Mouse (Mus musculus) liver, adult (tissue): ENCODE measurements at regions not wholly inside any gene's neighbourhood (a gene's known extent, or its start where the extent isn't known, plus 50 kb on each side); places are given as distances from the start of the nearest gene placed in this dataset.

Experiments
- GATA4 ChIP-seq: IDR thresholded peaks from 2 replicates; pipeline ENCODE4 v1.6.1; 2014; ENCODE audit warnings: mild to moderate bottlenecking, low read length; ENCODE audit not compliant: insufficient replicate concordance

DNA sequence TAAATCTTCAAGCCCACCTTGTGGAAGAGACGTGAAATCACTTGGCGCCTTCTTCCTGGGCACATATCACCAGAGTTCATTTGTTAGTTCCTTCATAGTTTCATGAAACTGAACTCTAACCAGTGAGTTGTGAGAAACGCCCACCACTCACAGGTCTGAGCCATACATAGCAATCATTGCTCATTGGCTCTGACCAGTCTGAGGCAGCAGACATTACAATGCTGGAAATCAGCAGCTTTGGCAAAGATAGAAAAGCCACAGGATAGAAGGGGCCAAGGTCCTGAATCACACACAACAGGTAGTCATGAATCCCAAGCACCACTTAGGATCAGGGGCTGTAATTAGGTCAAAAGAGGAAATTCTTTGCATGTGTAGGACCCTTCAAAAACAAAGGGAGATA, 85.9 kb downstream of the Kctd12 start:
- no peak for TF ChIP-seq GATA4

DNA sequence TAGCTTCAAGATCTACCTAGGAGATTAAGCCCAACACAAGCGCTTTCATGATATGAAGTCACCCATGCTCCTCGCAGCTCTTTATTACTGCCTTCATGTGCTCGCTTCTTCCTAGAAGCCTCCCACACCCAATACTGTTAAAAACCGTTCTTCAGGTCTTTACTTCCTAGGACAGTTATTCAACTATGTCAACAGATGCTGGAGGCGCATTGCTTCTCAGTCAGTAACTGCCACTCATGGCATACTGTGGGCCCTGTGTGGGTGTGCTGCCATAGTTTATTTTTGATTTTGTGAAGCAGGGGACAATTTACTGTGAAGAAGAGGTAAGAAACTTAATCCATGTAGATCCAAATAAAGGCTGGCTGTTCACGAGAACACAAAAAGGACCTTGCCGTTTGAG, 89.2 kb downstream of the Kctd12 start:
- TF ChIP-seq GATA4: no peak

DNA sequence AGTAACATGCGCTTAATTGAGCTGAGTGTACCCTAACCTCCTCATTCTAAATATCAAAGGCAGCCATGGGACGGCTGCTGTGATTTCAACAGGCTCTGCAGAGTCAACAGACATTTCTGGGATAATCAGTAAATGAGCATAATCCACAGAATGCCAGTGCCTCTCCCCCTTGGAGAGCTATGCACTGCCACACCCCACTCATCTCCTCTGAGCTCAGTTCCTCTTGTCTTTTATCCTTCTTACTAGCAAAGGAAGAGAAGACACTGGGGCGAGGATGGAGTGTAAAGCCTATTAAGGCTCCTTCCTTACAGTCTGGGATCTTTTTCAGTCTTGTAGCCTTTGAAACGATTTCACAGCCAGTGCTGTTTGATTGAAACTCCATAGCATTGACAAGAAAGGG, 90.9 kb downstream of the Kctd12 start:
- TF ChIP-seq GATA4: no peak

DNA sequence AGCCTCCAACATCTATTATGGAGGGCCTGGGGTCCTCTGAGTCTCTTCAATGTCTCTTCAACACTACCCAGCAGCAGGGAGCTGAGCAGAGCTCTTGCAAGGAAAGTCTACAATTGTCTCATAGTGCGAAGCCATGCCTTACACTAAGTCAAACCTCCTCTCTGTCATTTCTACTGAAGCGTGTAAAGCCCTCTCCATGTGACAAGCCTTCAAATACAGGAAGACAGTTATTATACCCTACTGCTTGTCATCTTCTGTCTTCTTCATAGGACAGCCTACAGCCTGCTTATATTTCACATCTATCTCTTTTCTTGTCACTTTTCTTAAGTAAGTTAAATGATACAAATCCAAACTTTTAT, 97.2 kb downstream of the Kctd12 start:
- no peak for TF ChIP-seq GATA4

DNA sequence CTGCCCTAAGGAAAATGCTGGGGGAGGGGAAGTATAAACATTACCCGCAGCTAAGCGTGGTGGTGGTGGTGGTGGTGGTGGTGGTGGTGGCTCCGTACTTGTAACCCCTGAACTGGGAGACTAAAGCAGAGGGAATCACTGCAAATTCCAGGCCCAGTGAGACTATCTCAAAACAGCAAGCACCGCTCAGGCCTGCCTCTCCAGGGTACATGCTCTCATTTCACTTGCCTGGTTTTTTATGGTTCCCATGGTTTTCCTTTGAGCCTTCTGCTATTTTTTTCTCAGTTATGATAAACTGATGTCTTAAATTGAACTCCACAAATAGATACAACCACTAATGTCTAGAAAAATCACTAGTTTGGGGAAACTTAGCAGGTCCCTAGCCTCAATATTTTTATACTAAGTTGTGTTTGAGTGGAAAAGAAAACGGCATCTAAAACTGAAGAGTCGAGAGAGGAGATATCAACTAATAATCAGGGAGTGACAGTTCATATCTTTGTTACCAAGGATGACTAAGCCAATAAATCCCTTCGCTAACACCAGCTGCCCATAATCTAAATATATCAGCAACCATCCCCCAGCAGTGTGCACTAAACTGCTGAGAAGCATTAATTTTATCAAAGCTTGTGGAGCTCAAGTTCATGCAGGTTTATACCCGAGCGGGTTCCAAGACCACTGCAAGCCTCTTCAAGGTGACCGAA, 97.7 kb downstream of the Kctd12 start:
- TF ChIP-seq GATA4: no peak

DNA sequence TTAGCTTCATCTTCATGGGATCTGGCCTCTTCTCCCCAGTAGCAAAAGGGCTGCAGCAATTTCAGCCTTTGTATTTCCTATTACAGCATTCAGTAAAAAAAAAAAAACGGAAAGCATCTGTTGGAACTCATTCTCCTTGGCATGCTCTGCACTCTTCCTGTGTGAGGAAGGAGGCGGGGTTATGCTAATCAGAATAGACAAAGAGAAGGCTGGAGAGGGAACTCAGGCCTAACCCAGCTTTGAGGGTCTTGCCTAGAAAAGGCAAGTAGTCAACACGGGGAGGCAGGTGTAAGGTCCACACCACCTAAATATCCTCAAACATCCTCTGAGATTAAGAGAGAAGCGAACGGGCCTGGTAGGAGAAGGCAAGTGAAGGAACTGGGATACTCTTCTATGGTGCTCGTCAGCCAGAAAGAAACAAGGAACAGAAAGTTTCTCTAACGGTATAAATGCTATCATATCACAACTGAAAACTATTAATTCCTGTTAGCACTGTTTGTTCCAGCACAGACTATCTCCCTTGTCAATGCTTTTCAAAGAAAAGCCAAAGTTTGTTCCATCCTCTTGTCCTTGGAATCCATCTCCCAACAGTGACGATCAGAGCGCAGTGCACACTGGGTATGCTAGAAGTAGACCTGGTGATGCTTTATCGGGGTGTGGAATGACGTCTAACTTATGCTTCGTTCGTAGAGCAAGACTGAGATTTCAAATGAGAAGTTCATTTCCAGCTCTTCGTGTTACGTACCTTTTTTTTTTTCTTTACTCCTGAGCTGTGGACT, 98.9 kb downstream of the Kctd12 start:
- TF ChIP-seq GATA4: no peak

DNA sequence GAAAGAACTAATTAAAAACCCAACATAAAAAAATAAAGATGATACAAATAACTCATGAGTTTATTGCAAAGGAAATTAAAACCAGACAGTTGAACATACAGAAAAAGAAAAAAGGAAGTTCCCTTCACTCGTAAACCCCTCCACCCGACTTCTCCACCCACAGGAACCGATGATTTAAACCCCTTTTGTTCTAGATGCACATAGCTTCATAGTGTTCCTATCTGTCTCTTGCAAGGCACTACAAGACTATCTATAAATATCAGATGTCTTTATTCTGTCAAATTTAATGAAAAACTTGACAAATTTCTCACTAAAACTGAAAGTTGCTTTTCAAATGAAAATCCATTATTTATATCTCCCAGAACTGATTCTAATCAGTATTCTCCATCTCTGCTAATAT, 100.2 kb downstream of the Kctd12 start:
- no peak for TF ChIP-seq GATA4

DNA sequence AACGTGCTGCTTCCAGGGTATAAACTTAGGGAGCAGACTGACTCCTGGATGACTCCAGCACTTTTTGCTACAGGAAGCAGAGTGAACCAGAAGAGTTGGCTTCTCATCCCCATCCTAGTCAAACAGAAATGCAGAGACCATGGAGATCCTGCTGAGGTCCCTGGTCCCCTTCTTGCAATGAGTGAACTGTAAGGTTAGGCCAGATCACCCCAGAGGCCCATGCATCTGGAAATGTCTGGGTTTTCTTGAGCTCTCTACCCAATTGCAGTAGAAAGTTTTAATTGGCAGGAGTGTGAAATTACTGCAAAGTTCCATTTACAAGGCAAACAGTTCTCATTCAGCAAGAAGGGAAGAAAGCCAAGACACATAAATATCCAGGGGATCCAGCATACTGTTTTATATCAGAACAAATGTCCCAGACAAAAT, 101.8 kb downstream of the Kctd12 start:
- no peak for TF ChIP-seq GATA4

DNA sequence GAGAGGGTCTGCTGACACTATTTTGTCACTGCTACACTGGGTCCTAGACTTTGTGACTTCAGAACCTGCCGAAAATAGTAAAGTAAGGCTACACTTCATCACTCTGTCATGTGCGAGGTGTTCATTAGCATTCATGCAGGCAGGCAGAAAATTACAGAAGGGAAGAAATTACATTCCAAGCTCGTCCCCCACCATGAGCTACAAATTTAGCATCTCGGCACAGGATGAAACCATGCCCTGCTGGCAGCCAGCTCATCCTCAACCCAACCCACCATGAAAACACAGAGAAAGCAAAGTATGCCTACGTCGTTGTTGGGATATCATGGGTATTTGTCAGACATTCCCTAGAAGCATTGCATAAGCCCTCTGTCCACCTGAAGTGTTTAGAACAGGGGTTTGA, 103.9 kb downstream of the Kctd12 start:
- no peak for TF ChIP-seq GATA4

DNA sequence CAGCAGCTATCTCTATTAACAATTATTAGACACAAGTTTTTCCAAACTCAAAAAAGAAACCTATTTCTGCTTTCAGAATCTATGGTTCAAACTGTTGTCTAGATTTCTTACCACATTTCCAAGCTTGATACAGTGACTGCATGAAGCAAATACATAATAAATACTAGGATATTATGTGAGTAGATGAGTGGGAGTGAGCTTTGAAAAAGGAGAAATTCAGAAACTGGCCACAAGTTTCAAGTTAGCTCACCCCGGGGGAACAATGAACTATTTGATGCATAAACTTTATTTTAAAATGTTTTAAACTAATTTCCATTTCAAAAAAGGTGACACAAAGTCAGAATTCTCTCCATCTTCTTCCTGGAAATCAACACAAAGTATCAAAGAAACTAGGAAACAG, 114.3 kb downstream of the Kctd12 start:
- no peak for TF ChIP-seq GATA4

DNA sequence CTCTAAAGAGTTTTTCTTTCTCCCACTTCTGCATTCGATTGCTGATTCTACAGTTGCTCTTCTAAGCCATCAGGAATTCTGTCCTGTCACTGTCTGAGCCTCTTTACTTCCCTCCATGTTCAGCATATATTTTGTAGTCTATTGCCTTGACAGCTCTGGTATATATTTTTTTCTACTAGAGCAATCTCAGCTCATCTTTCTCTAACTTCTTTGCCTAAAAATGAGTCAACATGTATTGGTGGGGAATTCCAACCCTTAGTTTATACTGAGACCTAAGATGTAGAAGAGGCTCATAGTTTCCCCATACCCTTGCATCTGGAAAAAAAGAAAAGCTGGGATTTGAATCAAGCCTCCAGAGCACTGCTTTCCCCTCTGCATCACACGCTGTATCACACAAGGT, 114.7 kb downstream of the Kctd12 start:
- TF ChIP-seq GATA4: no peak

DNA sequence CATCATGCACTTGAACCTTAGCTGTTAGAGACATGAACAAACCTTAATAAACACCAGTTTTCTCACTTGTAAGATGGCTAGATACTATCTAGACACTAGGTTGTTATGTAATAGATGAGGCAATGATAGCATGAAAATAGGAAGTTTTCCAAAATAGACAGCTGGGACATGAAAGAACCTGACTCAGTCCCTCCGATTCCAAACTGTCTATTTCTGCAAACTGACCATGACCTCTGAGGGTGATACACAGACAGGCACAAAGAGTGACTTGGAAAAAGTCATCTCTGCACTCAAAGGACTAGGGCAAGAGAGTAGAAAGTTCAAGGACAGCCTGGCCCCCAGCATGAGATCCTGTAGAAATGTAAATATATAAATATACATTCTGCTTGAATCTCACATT, 115.9 kb downstream of the Kctd12 start:
- TF ChIP-seq GATA4: no peak

DNA sequence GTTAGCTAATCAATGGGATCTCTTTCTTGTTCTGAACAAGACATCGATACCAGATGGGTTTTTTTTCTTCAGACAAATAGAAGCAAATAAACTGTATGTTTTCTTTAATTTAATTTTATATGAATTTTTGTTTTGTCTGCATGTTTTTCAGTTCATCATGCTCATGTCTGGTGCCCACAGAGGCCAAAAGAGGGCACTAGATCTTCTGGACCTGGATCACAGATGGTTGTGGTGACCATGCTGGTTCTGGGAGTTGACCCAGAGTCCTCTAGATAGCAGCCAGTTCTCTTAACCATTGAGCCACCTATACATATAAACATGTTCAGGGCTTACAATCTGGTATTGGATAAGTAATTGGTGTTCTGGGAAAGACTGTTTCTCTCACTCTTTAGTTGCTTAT, 120.7 kb downstream of the Kctd12 start:
- no peak for TF ChIP-seq GATA4

DNA sequence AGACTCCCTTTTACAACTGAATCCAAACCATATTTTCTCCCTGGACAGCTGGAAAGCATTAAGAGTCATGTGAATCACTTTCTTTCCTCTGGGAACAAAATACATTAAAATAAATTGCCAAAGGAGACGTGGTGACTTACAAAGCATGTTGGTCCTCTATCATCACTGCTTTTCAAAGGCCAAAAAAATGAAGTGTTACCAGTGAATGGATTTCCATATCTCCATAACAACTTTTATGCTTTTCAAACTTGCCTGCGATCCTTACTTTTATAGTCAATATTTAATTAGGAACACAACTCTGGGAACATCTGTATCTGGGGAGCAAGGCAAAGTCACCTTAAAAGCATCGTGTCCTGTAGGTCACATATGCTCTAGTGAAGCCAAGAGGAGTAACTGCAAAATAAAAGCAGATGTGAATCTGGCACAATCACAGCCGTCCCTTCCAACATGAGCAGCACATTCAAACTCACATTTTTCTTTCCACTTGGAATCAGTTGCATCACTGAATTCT, 123.0 kb downstream of the Kctd12 start:
- TF ChIP-seq GATA4: no peak

DNA sequence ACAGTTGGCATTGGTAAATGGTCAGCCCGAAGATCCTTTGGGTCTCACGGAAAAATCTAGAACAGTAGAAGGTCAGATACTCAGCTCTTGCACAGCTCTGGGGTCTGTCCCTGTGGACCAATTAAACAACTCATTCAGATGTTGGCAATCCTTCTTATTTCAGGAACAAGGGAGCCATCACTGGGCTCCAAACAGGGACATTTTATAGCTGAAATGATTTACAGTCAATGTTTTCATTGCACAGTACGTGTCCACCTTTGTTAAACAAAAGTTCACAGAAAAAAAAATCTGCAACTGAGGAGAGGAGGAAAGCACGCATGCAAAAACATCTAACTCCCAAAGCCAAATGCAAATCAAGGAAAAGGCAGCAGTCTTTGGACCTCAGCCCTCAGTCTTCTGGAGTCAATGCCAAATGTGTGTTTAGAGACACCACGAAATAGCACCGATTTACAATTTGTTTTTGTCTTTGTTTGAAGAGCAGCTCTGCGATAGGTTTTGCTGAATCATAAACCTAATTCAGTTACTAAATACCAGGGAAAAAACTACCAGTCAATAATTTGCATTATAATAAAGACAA, 127.1 kb downstream of the Kctd12 start:
- no peak for TF ChIP-seq GATA4

DNA sequence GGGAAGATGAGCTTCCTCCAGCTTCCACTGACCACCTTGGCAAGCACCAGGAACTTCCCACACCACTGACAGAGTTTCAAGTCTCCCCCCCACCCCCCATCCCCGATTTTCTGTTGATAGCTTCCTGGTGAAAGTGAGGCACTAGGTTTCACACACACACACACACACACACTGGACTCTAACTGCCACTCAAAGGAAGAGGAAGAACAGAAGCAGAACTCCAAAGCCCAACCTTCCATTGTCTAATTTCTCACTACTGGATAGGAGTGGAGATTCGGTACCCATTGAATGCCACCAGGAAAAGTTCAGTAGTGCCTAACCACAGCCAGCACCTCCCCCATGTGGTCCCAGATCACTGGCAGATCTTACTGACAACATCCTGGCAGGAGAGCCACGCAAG, 138.7 kb downstream of the Kctd12 start:
- no peak for TF ChIP-seq GATA4

DNA sequence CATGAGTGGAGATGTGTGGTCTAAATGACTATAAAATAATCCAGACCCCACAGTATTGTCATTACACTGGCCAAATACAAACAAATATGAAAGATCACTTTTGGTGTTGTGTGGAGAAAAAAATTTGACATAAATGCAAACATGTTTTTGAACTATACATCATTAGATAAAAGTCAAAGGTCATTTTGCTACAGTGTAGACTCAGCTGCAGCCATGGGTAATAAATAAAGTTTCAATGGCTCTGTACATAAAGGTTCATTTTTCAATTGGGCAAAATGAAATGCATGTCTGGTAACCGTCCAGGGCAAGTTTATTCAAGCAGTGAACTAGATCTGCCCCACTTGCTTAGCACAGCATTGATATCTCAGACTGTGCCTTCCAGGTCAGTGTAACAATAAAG, 144.8 kb downstream of the Kctd12 start:
- TF ChIP-seq GATA4: no peak
